Mouse (Mus musculus) embryonic facial prominence, embryonic 10.5 days (tissue): ENCODE results near the gene Ctnnbl1. TPM values are rescaled to one million over a fixed set of nuclear protein-coding genes. Genes with fewer than 3 reads are reported as not detected.

Experiments used
- DNase-seq: peaks from one replicate; pipeline ENCODE4 v3.0.0-alpha.2; 2017; ENCODE audit warnings: low spot score
- H3K27ac ChIP-seq: fragments of 300-500 bp; sonication (generic); replicated peaks from 2 replicates; pipeline ENCODE4 v1.5.1; 2016; ENCODE audit warnings: mild to moderate bottlenecking
- H3K27me3 ChIP-seq: fragments of 300-500 bp; sonication (generic); replicated peaks from 2 replicates; pipeline ENCODE4 v1.6.1; 2016; ENCODE audit warnings: low read depth, mild to moderate bottlenecking; ENCODE audit not compliant: poor library complexity, severe bottlenecking
- H3K36me3 ChIP-seq: fragments of 300-500 bp; sonication (generic); replicated peaks from 2 replicates; pipeline ENCODE4 v1.6.1; 2016; ENCODE audit warnings: mild to moderate bottlenecking, moderate library complexity
- H3K4me1 ChIP-seq: fragments of 300-500 bp; sonication (generic); 2 replicates; pipeline ENCODE4 v1.6.1; 2016
- H3K4me3 ChIP-seq: fragments of 300-500 bp; sonication (generic); 2 replicates; pipeline ENCODE4 v1.5.1; 2016; ENCODE audit warnings: mild to moderate bottlenecking, moderate library complexity
- H3K9me3 ChIP-seq: fragments of 300-500 bp; sonication (generic); 2 replicates; pipeline ENCODE4 v1.6.1; 2016; ENCODE audit warnings: mild to moderate bottlenecking
- WGBS: fragments of 180-500 bp; shearing (Covaris S2); methylation state at CpG from one replicate; pipeline ENCODE4 v1.1.7; 2016; 5-methylcytosine and 5-hydroxymethylcytosine counted together
- polyA plus RNA-seq: library from polyadenylated mRNA; unstranded; fragments of >200 nt; fragmentation: Nextera tagmentation; extraction: Ambion mirVana; gene quantifications from 2 replicates; pipeline ENCODE4 v1.2.1, GENCODE M21; 2016

Gene Ctnnbl1
- polyA plus RNA-seq, result 93.8 and 98.1 TPM in 2 replicates

GRCm38 (mm10) chr2:157736854-157737850 lies at the start of gene Ctnnbl1:
TSS of gene Ctnnbl1 (plus strand) at chr2:157737401.
- no peaks in the 10 kb centered on the region for H3K27me3 ChIP-seq
- peak within 1 kb of the TSS; percentile 91 for H3K4me3 ChIP-seq
- peak; percentile 99 for DNase-seq
- peaks cover 17% of the 10 kb centered on the region for H3K4me1 ChIP-seq
- no peaks in the 10 kb centered on the region for H3K36me3 ChIP-seq
- H3K27ac ChIP-seq, result peak within 1 kb of the TSS; percentile 78
- WGBS, result 12% methylated on average over 44 of the region's 44 CpGs
- no peaks in the 10 kb centered on the region for H3K9me3 ChIP-seq

DNA sequence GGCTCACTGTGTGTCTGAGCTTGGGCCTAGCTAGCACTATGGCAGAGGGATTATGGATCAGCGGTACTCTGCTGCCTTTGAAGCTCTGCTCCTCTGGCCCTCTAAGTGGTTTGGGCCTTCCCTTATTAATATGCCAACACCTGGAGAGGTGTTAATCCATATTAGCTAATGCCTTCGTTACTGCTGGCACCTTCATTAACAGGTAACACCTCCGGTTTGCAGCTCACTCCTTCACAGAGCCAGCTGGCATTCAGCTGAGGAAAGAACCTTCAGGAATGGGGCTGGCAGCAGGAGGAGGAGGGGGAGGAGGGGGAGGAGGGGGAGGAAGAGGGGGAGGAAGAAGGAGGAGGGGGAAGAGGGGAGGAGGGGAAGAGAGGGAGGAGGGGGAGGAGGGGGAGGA lies 49.7 kb upstream of the Ctnnbl1 start:
- Histone ChIP-seq H3K9me3 (no peaks in the 10 kb centered on the region), H3K27me3 (peaks cover 18% of the 10 kb centered on the region), H3K4me1 (peaks cover 20% of the 10 kb centered on the region), H3K36me3 (no peaks in the 10 kb centered on the region), H3K4me3 (no peak overlapping the region), H3K27ac (no peak overlapping the region)
- 71% methylated on average over 3 of the region's 3 CpGs for WGBS
- DNase-seq, result no peak

DNA sequence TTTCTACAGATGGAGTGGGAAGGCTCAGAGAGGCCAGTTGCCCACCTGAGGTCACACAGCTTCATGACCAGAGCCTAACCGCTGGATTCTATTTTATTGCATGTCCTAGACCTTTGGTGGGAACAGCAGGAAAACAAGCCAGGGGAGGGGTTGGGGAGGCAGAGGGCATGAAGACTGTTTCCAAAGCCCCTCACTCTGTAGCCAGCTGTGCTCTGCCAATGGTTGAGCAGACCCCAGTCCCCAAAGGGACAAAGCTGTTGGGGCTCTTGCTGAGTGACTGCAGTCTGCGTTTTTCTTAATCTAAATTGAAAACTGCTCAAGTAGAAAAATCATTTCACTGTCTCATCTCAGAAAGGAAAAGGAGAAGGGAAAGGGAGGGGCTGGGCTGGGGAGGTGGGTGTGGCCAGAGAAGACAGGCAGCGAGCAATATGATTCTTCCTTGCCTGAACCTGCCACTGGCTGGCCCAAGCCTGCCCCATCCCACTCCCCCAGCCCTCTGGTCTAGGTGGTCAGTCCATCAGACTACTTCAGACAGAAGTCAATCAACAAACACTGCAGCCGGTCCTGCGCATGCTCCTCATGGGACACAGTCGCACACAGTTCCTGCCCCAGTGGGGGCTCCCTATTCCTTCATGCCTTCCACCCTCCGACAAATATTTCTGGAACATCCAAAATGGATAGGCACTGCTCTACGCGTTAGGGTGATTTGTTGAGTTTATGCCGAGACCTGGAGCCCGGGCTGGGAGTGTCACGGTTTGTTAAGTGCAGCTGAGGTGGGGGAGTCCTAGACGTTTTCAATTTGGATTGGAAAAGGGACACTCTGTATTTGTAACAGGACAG lies 45.7 kb upstream of the Ctnnbl1 start:
- no peak overlapping the region for H3K4me3 ChIP-seq
- H3K27ac ChIP-seq, result peak overlapping the region; percentile 57
- 59% methylated on average over 13 of the region's 13 CpGs for WGBS
- H3K9me3 ChIP-seq, result no peaks in the 10 kb centered on the region
- DNase-seq, result peak; percentile 45
- H3K4me1 ChIP-seq, result peaks cover 38% of the 10 kb centered on the region
- H3K36me3 ChIP-seq, result no peaks in the 10 kb centered on the region
- peaks cover 27% of the 10 kb centered on the region for H3K27me3 ChIP-seq

GRCm38 (mm10) chr2:157692365-157692932 lies 44.8 kb upstream of the Ctnnbl1 start:
- 11% methylated on average over 17 of the region's 17 CpGs for WGBS
- H3K4me3 ChIP-seq, result peak overlapping the region; percentile 26; the same call in 1 of the 2 replicates
- DNase-seq, result peak; percentile 63
- peaks cover 43% of the 10 kb centered on the region for H3K4me1 ChIP-seq
- no peaks in the 10 kb centered on the region for H3K9me3 ChIP-seq
- peaks cover 27% of the 10 kb centered on the region for H3K27me3 ChIP-seq
- H3K27ac ChIP-seq, result peak overlapping the region; percentile 57
- H3K36me3 ChIP-seq, result no peaks in the 10 kb centered on the region

DNA sequence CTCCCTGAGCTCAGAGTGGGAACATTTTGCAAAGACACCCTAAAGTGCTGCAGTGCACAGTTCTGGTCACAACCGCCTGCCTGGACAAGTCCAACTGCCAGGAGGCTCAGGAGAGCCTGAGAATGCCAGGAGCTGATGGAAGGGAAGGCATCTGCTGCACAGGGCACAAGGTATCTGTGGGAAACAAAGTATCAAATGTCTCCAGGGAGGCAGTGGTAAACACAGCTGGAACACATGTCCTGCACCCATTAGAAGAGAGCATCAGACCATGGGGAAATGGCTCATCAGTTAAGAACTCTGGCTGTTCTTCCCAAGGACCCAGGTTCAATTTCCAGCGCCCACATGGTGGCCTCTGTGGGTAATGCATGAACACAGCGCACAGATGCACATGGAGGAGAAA lies 43.6 kb upstream of the Ctnnbl1 start:
- DNase-seq, result no peak
- Histone ChIP-seq H3K27ac (no peak overlapping the region), H3K27me3 (peaks cover 27% of the 10 kb centered on the region), H3K9me3 (no peaks in the 10 kb centered on the region), H3K4me1 (peaks cover 42% of the 10 kb centered on the region), H3K4me3 (no peak overlapping the region), H3K36me3 (no peaks in the 10 kb centered on the region)
- 74% methylated on average over 3 of the region's 3 CpGs for WGBS

DNA sequence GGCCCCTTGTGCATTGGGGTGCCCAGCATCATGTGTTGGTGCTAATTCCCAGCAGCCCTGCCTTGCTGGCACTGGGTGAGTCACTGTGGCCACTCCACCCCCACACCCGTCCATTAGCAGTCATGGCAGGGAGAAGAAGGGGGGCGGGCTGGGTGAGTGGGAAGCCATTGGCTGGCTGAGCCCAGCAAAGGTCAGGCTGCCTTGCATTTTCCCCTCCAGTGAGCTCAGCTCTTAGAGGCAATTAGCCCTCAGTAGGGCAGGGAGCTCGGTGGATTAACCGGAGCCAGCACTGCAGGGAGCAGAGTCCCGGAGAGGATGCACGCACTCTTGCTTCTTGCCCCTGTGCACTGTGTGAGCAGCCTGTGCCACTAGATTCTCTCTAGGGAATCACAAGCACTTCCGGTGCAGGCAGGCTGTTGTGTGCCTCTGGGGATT lies 40.9 kb upstream of the Ctnnbl1 start:
- 11% methylated on average over 7 of the region's 7 CpGs for WGBS
- DNase-seq, result peak; percentile 65
- Histone ChIP-seq H3K4me3 (peak overlapping the region; percentile 13; the same call in 1 of the 2 replicates), H3K27ac (peak overlapping the region; percentile 72), H3K4me1 (peaks cover 47% of the 10 kb centered on the region), H3K36me3 (no peaks in the 10 kb centered on the region), H3K9me3 (no peaks in the 10 kb centered on the region), H3K27me3 (peaks cover 12% of the 10 kb centered on the region; the same call in 1 of the 2 replicates)

- WGBS, result 54% methylated on average over 8 of the region's 8 CpGs
- Histone ChIP-seq H3K9me3 (no peaks in the 10 kb centered on the region), H3K27me3 (peaks cover 54% of the 10 kb centered on the region), H3K4me3 (no peak overlapping the region), H3K36me3 (no peaks in the 10 kb centered on the region), H3K27ac (no peak overlapping the region), H3K4me1 (peaks cover 51% of the 10 kb centered on the region)
- DNase-seq, result no peak
Observed at GRCm38 (mm10) chr2:157703155-157703554, 34.0 kb upstream of the Ctnnbl1 start.

DNA sequence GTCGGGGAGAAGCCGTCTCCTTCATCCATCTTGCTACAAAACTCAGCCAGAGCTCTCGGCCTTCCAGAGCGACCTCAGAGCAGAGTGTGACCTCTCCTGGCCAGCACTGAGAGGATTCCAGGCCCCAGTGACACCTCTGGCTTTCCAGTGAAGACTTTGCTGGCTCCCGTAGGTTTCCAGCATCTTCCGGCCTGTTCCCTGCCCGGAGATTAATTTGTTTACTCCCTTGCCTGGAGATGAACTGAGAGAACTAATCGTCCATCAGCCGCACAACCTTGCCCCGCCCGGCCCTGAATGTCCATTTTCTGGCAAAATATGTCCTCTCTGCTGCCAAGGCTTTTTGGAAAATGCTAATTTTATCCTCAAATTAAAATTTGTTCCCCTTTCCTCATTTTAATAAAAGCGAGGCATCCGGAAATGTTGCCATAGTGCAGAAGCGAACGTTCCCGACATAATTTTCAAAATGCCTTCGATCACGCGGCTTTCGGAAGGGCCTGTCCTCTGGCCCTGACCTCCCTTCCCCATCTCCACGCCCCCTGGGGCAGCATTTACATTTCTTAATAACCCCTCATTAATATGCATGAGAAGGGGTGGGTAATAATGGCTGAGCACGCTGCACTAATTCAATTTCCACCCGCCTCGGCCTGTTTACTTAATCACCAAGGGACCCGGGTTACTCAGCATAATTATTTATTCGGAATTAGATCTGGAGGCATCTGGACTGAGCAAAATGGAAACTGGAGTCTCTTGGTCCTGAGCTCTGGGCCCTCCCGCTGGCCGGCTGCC lies 32.0 kb upstream of the Ctnnbl1 start:
- no peak for DNase-seq
- no peaks in the 10 kb centered on the region for H3K36me3 ChIP-seq
- H3K27ac ChIP-seq, result peak overlapping the region; percentile 30; the same call in 1 of the 2 replicates
- no peaks in the 10 kb centered on the region for H3K9me3 ChIP-seq
- peaks cover 40% of the 10 kb centered on the region for H3K4me1 ChIP-seq
- H3K27me3 ChIP-seq, result peaks cover 54% of the 10 kb centered on the region
- peak overlapping the region; percentile 25; the same call in 1 of the 2 replicates for H3K4me3 ChIP-seq
- WGBS, result 26% methylated on average over 28 of the region's 28 CpGs

- Histone ChIP-seq H3K4me3 (no peak overlapping the region), H3K4me1 (peaks cover 40% of the 10 kb centered on the region), H3K9me3 (no peaks in the 10 kb centered on the region), H3K27ac (no peak overlapping the region; the same call in 1 of the 2 replicates), H3K27me3 (peaks cover 54% of the 10 kb centered on the region), H3K36me3 (no peaks in the 10 kb centered on the region)
- 43% methylated on average over 8 of the region's 8 CpGs for WGBS
- DNase-seq, result no peak
Observed at GRCm38 (mm10) chr2:157705777-157706158, 31.4 kb upstream of the Ctnnbl1 start.

- Histone ChIP-seq H3K27me3 (peaks cover 48% of the 10 kb centered on the region), H3K27ac (no peak overlapping the region), H3K4me3 (no peak overlapping the region), H3K4me1 (peaks cover 40% of the 10 kb centered on the region), H3K36me3 (no peaks in the 10 kb centered on the region), H3K9me3 (no peaks in the 10 kb centered on the region)
- WGBS, result 50% methylated on average over 11 of the region's 11 CpGs
- DNase-seq, result no peak
Observed at GRCm38 (mm10) chr2:157707191-157707923, 29.8 kb upstream of the Ctnnbl1 start.

DNA sequence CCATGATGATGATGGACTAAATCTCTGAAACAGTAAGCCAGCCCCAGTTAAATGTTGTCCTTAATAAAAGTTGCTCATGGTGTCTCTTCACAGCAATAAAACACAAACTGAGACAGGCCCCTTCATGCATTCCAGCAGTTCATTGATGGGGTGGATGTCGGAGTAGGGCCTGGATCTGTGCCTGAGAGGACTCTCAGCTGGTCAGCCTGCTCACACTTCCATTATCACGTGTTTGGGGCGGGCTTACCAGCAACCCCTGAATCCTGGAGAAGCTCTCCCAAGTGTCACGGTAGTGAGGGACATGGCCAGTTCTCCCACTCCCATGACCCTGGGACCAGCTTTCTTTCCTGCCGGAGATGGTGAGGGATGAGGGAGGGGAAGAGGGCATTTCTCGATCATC lies 24.5 kb upstream of the Ctnnbl1 start:
- peaks cover 24% of the 10 kb centered on the region for H3K4me1 ChIP-seq
- DNase-seq, result no peak
- no peak overlapping the region for H3K27ac ChIP-seq
- 86% methylated on average over 6 of the region's 6 CpGs for WGBS
- H3K4me3 ChIP-seq, result no peak overlapping the region
- H3K9me3 ChIP-seq, result no peaks in the 10 kb centered on the region
- H3K27me3 ChIP-seq, result peaks cover 2% of the 10 kb centered on the region; the same call in 1 of the 2 replicates
- no peaks in the 10 kb centered on the region for H3K36me3 ChIP-seq
